Mouse (Mus musculus): ENCODE measurements at regions not wholly inside any gene's neighbourhood (a gene's known extent, or its start where the extent isn't known, plus 50 kb on each side); places are given as distances from the start of the nearest gene placed in this dataset.

GRCm38 (mm10) chr16:29764376-29764775 is 185.2 kb downstream of the Opa1 start:
- TF ChIP-seq CTCF (IDR thresholded peaks at IDR 0.05; ENCODE audit: control insufficient read depth, insufficient read depth, insufficient replicate concordance, low read depth, low read length) (no peak), POLR2A (IDR thresholded peaks at IDR 0.05; ENCODE audit: control insufficient read depth, low read depth, low read length) (no peak)
